Mouse (Mus musculus) thymus, adult 2 months (tissue): Measurements from ENCODE around the gene Rnf157. TPM values are rescaled to one million over a fixed set of nuclear protein-coding genes. Genes with fewer than 3 reads are reported as not detected.
A peak's percentile ranks its signal among the peaks of the same experiment; 100 is the strongest.

Experiments
- DNase-seq: peaks from one replicate; pipeline ENCODE4 v3.0.0; 2021
- H3K27ac ChIP-seq: fragments of 200-500 bp; 2 replicates; pipeline ENCODE4 v1.5.1; 2012; ENCODE audit warnings: low read length, control low read depth; ENCODE audit not compliant: control insufficient read depth, insufficient read depth
- H3K27me3 ChIP-seq: fragments of 200-500 bp; 2 replicates; pipeline ENCODE4 v1.6.1; 2012; ENCODE audit warnings: mild to moderate bottlenecking, low read length, moderate library complexity, mixed read lengths; ENCODE audit not compliant: control insufficient read depth, insufficient read depth
- H3K36me3 ChIP-seq: fragments of 200-500 bp; 2 replicates; pipeline ENCODE4 v1.6.1; 2012; ENCODE audit warnings: mild to moderate bottlenecking, low read length, moderate library complexity; ENCODE audit not compliant: control insufficient read depth, insufficient read depth
- H3K4me1 ChIP-seq: fragments of 200-500 bp; replicated peaks from 2 replicates; pipeline ENCODE4 v1.6.1; 2012; ENCODE audit warnings: low read length; ENCODE audit not compliant: control insufficient read depth, insufficient read depth
- H3K4me3 ChIP-seq: fragments of 200-500 bp; 2 replicates; pipeline ENCODE4 v1.5.1; 2012; ENCODE audit warnings: mild to moderate bottlenecking, low read length, control low read depth, moderate library complexity; ENCODE audit not compliant: control insufficient read depth, insufficient read depth
- CTCF ChIP-seq: fragments of 200-500 bp; IDR thresholded peaks from 2 replicates; pipeline ENCODE4 v1.5.1; 2012; ENCODE audit warnings: mild to moderate bottlenecking, control low read depth, low read length, moderate library complexity, borderline replicate concordance; ENCODE audit not compliant: control insufficient read depth, poor library complexity, insufficient read depth; ENCODE audit errors: extremely low read depth
- POLR2A ChIP-seq: fragments of 200-500 bp; IDR thresholded peaks from 2 replicates; pipeline ENCODE4 v1.6.1; 2012; ENCODE audit warnings: mild to moderate bottlenecking, low read length, control low read depth, moderate library complexity; ENCODE audit not compliant: control insufficient read depth, poor library complexity, insufficient read depth; ENCODE audit errors: extremely low read depth
- WGBS: fragments of 180-500 bp; shearing (Covaris S2); methylation state at CpG from one replicate; pipeline ENCODE4 v1.1.7; 2018; 5-methylcytosine and 5-hydroxymethylcytosine counted together
- polyA plus RNA-seq: library from polyadenylated mRNA; depleted of rRNA; stranded (reverse); fragments of >200 nt; gene quantifications from 2 replicates; pipeline ENCODE4 v1.2.3, GENCODE M21; 2012

Rnf157 gene
- polyA plus RNA-seq, 1 experiment = 98.7 TPM

GRCm38 (mm10) chr11:116434287-116434966, 21.6 kb upstream of the Rnf157 start:
- H3K4me1 ChIP-seq = peaks cover 33% of the 10 kb centered on the region
- WGBS = under 1% methylated on average over 50 of the region's 67 CpGs

GRCm38 (mm10) chr11:116433356-116434286, 20.8 kb upstream of the Rnf157 start, which contains the start of gene Ubald2:
Gene Ubald2 (plus strand): TSS chr11:116434094.
- peak; percentile 99 for DNase-seq
- peaks cover 7% of the 10 kb centered on the region; the same call in 1 of the 2 replicates for H3K36me3 ChIP-seq
- 3% methylated on average over 66 of the region's 66 CpGs for WGBS
- peaks cover 34% of the 10 kb centered on the region for H3K4me1 ChIP-seq
- H3K27me3 ChIP-seq = no peaks in the 10 kb centered on the region
- TF ChIP-seq POLR2A = peak; percentile 71; the same call in 1 of the 2 replicates
- peak; percentile 65 for TF ChIP-seq CTCF
- H3K27ac ChIP-seq = peak within 1 kb of the TSS; percentile 65
- H3K4me3 ChIP-seq = peak within 1 kb of the TSS; percentile 71

More at GRCm38 (mm10) chr11:116434287-116434966, 21.6 kb upstream of the Rnf157 start:
- Histone ChIP-seq H3K4me3 (peak overlapping the region; percentile 71), H3K27me3 (no peaks in the 10 kb centered on the region), H3K36me3 (peaks cover 7% of the 10 kb centered on the region; the same call in 1 of the 2 replicates), H3K27ac (peak overlapping the region; percentile 65)
- peak; percentile 66 for DNase-seq
- TF ChIP-seq POLR2A = no peak; the same call in 1 of the 2 replicates

GRCm38 (mm10) chr11:116432593-116433355, 19.9 kb upstream of the Rnf157 start:
- WGBS = 71% methylated on average over 8 of the region's 8 CpGs
- TF ChIP-seq POLR2A (no peak), CTCF (no peak)
- no peak overlapping the region for H3K4me3 ChIP-seq
- H3K27me3 ChIP-seq = no peaks in the 10 kb centered on the region
- H3K27ac ChIP-seq = no peak overlapping the region
- peaks cover 34% of the 10 kb centered on the region for H3K4me1 ChIP-seq
- peaks cover 7% of the 10 kb centered on the region; the same call in 1 of the 2 replicates for H3K36me3 ChIP-seq
- no peak for DNase-seq

- WGBS = 91% methylated on average over 6 of the region's 6 CpGs
- TF ChIP-seq CTCF (no peak), POLR2A (no peak)
- DNase-seq = no peak
- Histone ChIP-seq H3K36me3 (peaks cover 4% of the 10 kb centered on the region; the same call in 1 of the 2 replicates), H3K4me1 (peaks cover 30% of the 10 kb centered on the region), H3K27me3 (no peaks in the 10 kb centered on the region), H3K4me3 (no peak overlapping the region), H3K27ac (no peak overlapping the region)
Observed at GRCm38 (mm10) chr11:116432127-116432526, 19.3 kb upstream of the Rnf157 start.

GRCm38 (mm10) chr11:116431428-116432077, 18.7 kb upstream of the Rnf157 start:
- no peak for DNase-seq
- WGBS = 91% methylated on average over 11 of the region's 11 CpGs
- no peak overlapping the region for H3K4me3 ChIP-seq
- H3K4me1 ChIP-seq = peaks cover 24% of the 10 kb centered on the region
- TF ChIP-seq POLR2A (no peak), CTCF (no peak)
- H3K27me3 ChIP-seq = no peaks in the 10 kb centered on the region
- 0 out of 2 replicates have a peak, but pooled peaks cover 3% of the 10 kb centered on the region for H3K36me3 ChIP-seq
- H3K27ac ChIP-seq = no peak overlapping the region
